Mouse (Mus musculus) spleen, adult 18-20 months (tissue): ENCODE data around the gene Taok2.

ENCODE experiments used
- DNase-seq, 2 experiments: peaks; one replicate each; pipeline ENCODE4 v3.0.0; 2022; ENCODE audit warnings: mixed read lengths in 2 of 2

The Taok2 gene

GRCm38 (mm10) chr7:126823940-126824339 lies 60.6 kb downstream of the Taok2 start:
- no peak for DNase-seq

- no peak for DNase-seq
Observed at GRCm38 (mm10) chr7:126823202-126823711, 61.2 kb downstream of the Taok2 start.

GRCm38 (mm10) chr7:126822741-126823140 lies 61.8 kb downstream of the Taok2 start:
- DNase-seq = no peak

GRCm38 (mm10) chr7:126821835-126822511 lies 62.5 kb downstream of the Taok2 start:
- peak; percentile 55 to 80 for DNase-seq

- DNase-seq = no peak
Observed at GRCm38 (mm10) chr7:126818818-126819217, 65.7 kb downstream of the Taok2 start.

GRCm38 (mm10) chr7:126817595-126817994 lies 66.9 kb downstream of the Taok2 start:
- DNase-seq = no peak

GRCm38 (mm10) chr7:126816494-126816893 lies 68.0 kb downstream of the Taok2 start:
- no peak for DNase-seq

- no peak for DNase-seq
Observed at GRCm38 (mm10) chr7:126815726-126816222, 68.7 kb downstream of the Taok2 start.
